Mouse (Mus musculus) gastrocnemius, adult 2 months (tissue): ENCODE measurements at regions not wholly inside any gene's neighbourhood (a gene's known extent, or its start where the extent isn't known, plus 50 kb on each side); places are given as distances from the start of the nearest gene placed in this dataset.

Source experiments
- DNase-seq: peaks from one replicate; pipeline ENCODE4 v3.0.0; 2022
- H3K27ac ChIP-seq: fragments of 200-600 bp; 2 replicates; pipeline ENCODE4 v1.8.1; 2022; ENCODE audit warnings: mild to moderate bottlenecking
- H3K4me3 ChIP-seq: fragments of 200-600 bp; 2 replicates; pipeline ENCODE4 v1.8.1; 2022; ENCODE audit warnings: mild to moderate bottlenecking, moderate library complexity
- CTCF ChIP-seq: fragments of 200-600 bp; IDR thresholded peaks from 2 replicates; pipeline ENCODE4 v1.8.1; 2022; ENCODE audit warnings: antibody characterized with exemption, mild to moderate bottlenecking, moderate library complexity
- intact Hi-C: fragments of 180-260 bp; cut with DNase I; formaldehyde crosslinking; loops from one replicate; pipeline ENCODE4 v1.15.1; 2025

- TF ChIP-seq CTCF = no peak
- intact Hi-C loops = no loop called here
- Histone ChIP-seq H3K27ac (no peak overlapping the region), H3K4me3 (no peak overlapping the region)
- no peak for DNase-seq
These were observed 164.6 kb downstream of the Gm9376 start for GRCm38 (mm10) chr14:118431241-118431882.
